Mouse (Mus musculus): ENCODE results near the gene Pkp2. TPM values are rescaled to one million over a fixed set of nuclear protein-coding genes. Genes with fewer than 3 reads are reported as not detected.
"Not testable (repeated sequence)": the region's sequence is repeated elsewhere in the genome, so short reads cannot be mapped to it uniquely, and the experiment has no call there.

Pkp2 gene
- polyA plus RNA-seq, 1 experiment from 2014 or later, result 4.9 TPM

- H3K4me2 ChIP-seq, result no peak overlapping the region
- 88% methylated on average over 22 of the region's 22 CpGs for WGBS (ENCODE audit: insufficient replicate concordance)
- no peak for DNase-seq
- no peak overlapping the region for H3K27ac ChIP-seq
- H3K9me3 ChIP-seq (replicated peaks), result no peaks in the 10 kb centered on the region
- 0 out of 2 replicates have a peak, but pooled peaks cover 2% of the 10 kb centered on the region for H3K4me1 ChIP-seq (replicated peaks)
- H3K9ac ChIP-seq, result no peak overlapping the region
- ATAC-seq (ENCODE audit: low read depth), result no peak
- H3K27me3 ChIP-seq, result no peaks in the 10 kb centered on the region
- no peak overlapping the region for H3K4me3 ChIP-seq (replicated peaks)
- no peaks in the 10 kb centered on the region for H3K36me3 ChIP-seq
Measured at GRCm38 (mm10) chr16:16225828-16226227, 12.7 kb downstream of the Pkp2 start.

- Histone ChIP-seq H3K27me3 (no peaks in the 10 kb centered on the region), H3K36me3 (no peaks in the 10 kb centered on the region), H3K27ac (no peak overlapping the region), H3K9me3 (replicated peaks) (no peaks in the 10 kb centered on the region), H3K4me1 (replicated peaks) (no peaks in the 10 kb centered on the region), H3K4me3 (replicated peaks) (no peak overlapping the region), H3K4me2 (no peak overlapping the region), H3K9ac (no peak overlapping the region)
- DNase-seq (no peak), ATAC-seq (ENCODE audit: low read depth) (no peak)
- 77% methylated on average over 5 of the region's 5 CpGs for WGBS (ENCODE audit: insufficient replicate concordance)
Measured at GRCm38 (mm10) chr16:16230439-16230838, 17.3 kb downstream of the Pkp2 start.

GRCm38 (mm10) chr16:16233919-16234318 is 20.8 kb downstream of the Pkp2 start:
- no peaks in the 10 kb centered on the region for H3K36me3 ChIP-seq
- H3K4me3 ChIP-seq (replicated peaks), result no peak overlapping the region
- no peak overlapping the region for H3K4me2 ChIP-seq
- WGBS (ENCODE audit: insufficient replicate concordance), result 68% methylated on average over 2 of the region's 2 CpGs
- ATAC-seq (ENCODE audit: low read depth) (no peak), DNase-seq (no peak)
- H3K9ac ChIP-seq, result no peak overlapping the region
- no peaks in the 10 kb centered on the region for H3K27me3 ChIP-seq
- no peaks in the 10 kb centered on the region for H3K4me1 ChIP-seq (replicated peaks)
- no peak overlapping the region for H3K27ac ChIP-seq
- H3K9me3 ChIP-seq (replicated peaks), result no peaks in the 10 kb centered on the region

GRCm38 (mm10) chr16:16236681-16237080 is 23.6 kb downstream of the Pkp2 start:
- H3K4me3 ChIP-seq (replicated peaks); H3K4me1 ChIP-seq (replicated peaks); DNase-seq; ATAC-seq (ENCODE audit: low read depth); H3K27me3 ChIP-seq; H3K4me2 ChIP-seq; H3K36me3 ChIP-seq; H3K9me3 ChIP-seq (replicated peaks); H3K27ac ChIP-seq; H3K9ac ChIP-seq: not testable (repeated sequence)
- WGBS (ENCODE audit: insufficient replicate concordance), result 72% methylated on average over 9 of the region's 9 CpGs

- Histone ChIP-seq H3K4me2 (no peak overlapping the region), H3K9ac (no peak overlapping the region), H3K36me3 (no peaks in the 10 kb centered on the region), H3K9me3 (replicated peaks) (no peaks in the 10 kb centered on the region), H3K27me3 (no peaks in the 10 kb centered on the region), H3K27ac (no peak overlapping the region), H3K4me3 (replicated peaks) (no peak overlapping the region), H3K4me1 (replicated peaks) (no peaks in the 10 kb centered on the region)
- DNase-seq (no peak), ATAC-seq (ENCODE audit: low read depth) (no peak)
- 71% methylated on average over 2 of the region's 2 CpGs for WGBS (ENCODE audit: insufficient replicate concordance)
Measured at GRCm38 (mm10) chr16:16238356-16238755, 25.2 kb downstream of the Pkp2 start.

- no peaks in the 10 kb centered on the region for H3K4me1 ChIP-seq (replicated peaks)
- no peaks in the 10 kb centered on the region for H3K36me3 ChIP-seq
- H3K4me3 ChIP-seq (replicated peaks), result no peak overlapping the region
- no peaks in the 10 kb centered on the region for H3K27me3 ChIP-seq
- H3K9me3 ChIP-seq (replicated peaks), result no peaks in the 10 kb centered on the region
- no peak for DNase-seq
- ATAC-seq (ENCODE audit: low read depth), result no peak
- no peak overlapping the region for H3K4me2 ChIP-seq
- 29% methylated on average over 2 of the region's 2 CpGs for WGBS (ENCODE audit: insufficient replicate concordance)
- no peak overlapping the region for H3K27ac ChIP-seq
- no peak overlapping the region for H3K9ac ChIP-seq
Measured at GRCm38 (mm10) chr16:16244711-16245110, 31.6 kb downstream of the Pkp2 start.

- Histone ChIP-seq H3K27me3 (no peaks in the 10 kb centered on the region), H3K4me2 (no peak overlapping the region), H3K36me3 (no peaks in the 10 kb centered on the region), H3K4me3 (replicated peaks) (no peak overlapping the region), H3K27ac (no peak overlapping the region), H3K4me1 (replicated peaks) (no peaks in the 10 kb centered on the region), H3K9ac (no peak overlapping the region), H3K9me3 (replicated peaks) (no peaks in the 10 kb centered on the region)
- DNase-seq, result no peak
- ATAC-seq (ENCODE audit: low read depth), result peak; percentile 31; the same call in 1 of the 2 replicates
- WGBS (ENCODE audit: insufficient replicate concordance), result 18% methylated on average over 2 of the region's 2 CpGs
Measured at GRCm38 (mm10) chr16:16250470-16250869, 37.4 kb downstream of the Pkp2 start.

GRCm38 (mm10) chr16:16253326-16254074 is 40.4 kb downstream of the Pkp2 start:
- DNase-seq (no peak), ATAC-seq (ENCODE audit: low read depth) (no peak)
- no peak overlapping the region for H3K27ac ChIP-seq
- H3K4me2 ChIP-seq, result no peak overlapping the region
- WGBS (ENCODE audit: insufficient replicate concordance), result 63% methylated on average over 4 of the region's 4 CpGs
- no peaks in the 10 kb centered on the region for H3K36me3 ChIP-seq
- H3K4me1 ChIP-seq (replicated peaks), result no peaks in the 10 kb centered on the region
- no peaks in the 10 kb centered on the region for H3K9me3 ChIP-seq (replicated peaks)
- no peaks in the 10 kb centered on the region for H3K27me3 ChIP-seq
- H3K4me3 ChIP-seq (replicated peaks), result no peak overlapping the region
- H3K9ac ChIP-seq, result no peak overlapping the region

- Histone ChIP-seq H3K4me2 (no peak overlapping the region), H3K4me1 (replicated peaks) (no peaks in the 10 kb centered on the region), H3K27ac (no peak overlapping the region), H3K36me3 (no peaks in the 10 kb centered on the region), H3K4me3 (replicated peaks) (no peak overlapping the region), H3K27me3 (no peaks in the 10 kb centered on the region), H3K9ac (no peak overlapping the region), H3K9me3 (replicated peaks) (no peaks in the 10 kb centered on the region)
- 34% methylated on average over 1 of the region's 1 CpGs for WGBS (ENCODE audit: insufficient replicate concordance)
- ATAC-seq (ENCODE audit: low read depth) (no peak), DNase-seq (no peak)
Measured at GRCm38 (mm10) chr16:16255217-16255616, 42.1 kb downstream of the Pkp2 start.

GRCm38 (mm10) chr16:16255874-16256273 is 42.8 kb downstream of the Pkp2 start:
- no peaks in the 10 kb centered on the region for H3K27me3 ChIP-seq
- WGBS (ENCODE audit: insufficient replicate concordance), result 58% methylated on average over 7 of the region's 7 CpGs
- H3K9ac ChIP-seq, result no peak overlapping the region
- H3K36me3 ChIP-seq, result no peaks in the 10 kb centered on the region
- no peak overlapping the region for H3K4me3 ChIP-seq (replicated peaks)
- no peaks in the 10 kb centered on the region for H3K4me1 ChIP-seq (replicated peaks)
- H3K27ac ChIP-seq, result no peak overlapping the region
- ATAC-seq (ENCODE audit: low read depth), result no peak
- DNase-seq, result no peak
- H3K4me2 ChIP-seq, result no peak overlapping the region
- H3K9me3 ChIP-seq (replicated peaks), result no peaks in the 10 kb centered on the region

GRCm38 (mm10) chr16:16256672-16257071 is 43.6 kb downstream of the Pkp2 start:
- WGBS (ENCODE audit: insufficient replicate concordance), result 22% methylated on average over 1 of the region's 1 CpGs
- no peaks in the 10 kb centered on the region for H3K27me3 ChIP-seq
- H3K9me3 ChIP-seq (replicated peaks), result no peaks in the 10 kb centered on the region
- ATAC-seq (ENCODE audit: low read depth) (no peak), DNase-seq (no peak)
- no peak overlapping the region for H3K9ac ChIP-seq
- no peak overlapping the region for H3K4me2 ChIP-seq
- no peaks in the 10 kb centered on the region for H3K4me1 ChIP-seq (replicated peaks)
- no peak overlapping the region for H3K4me3 ChIP-seq (replicated peaks)
- no peak overlapping the region for H3K27ac ChIP-seq
- no peaks in the 10 kb centered on the region for H3K36me3 ChIP-seq

GRCm38 (mm10) chr16:16260882-16261281 is 47.8 kb downstream of the Pkp2 start:
- Histone ChIP-seq H3K4me1 (replicated peaks) (no peaks in the 10 kb centered on the region), H3K9ac (no peak overlapping the region), H3K9me3 (replicated peaks) (no peaks in the 10 kb centered on the region), H3K27me3 (no peaks in the 10 kb centered on the region), H3K4me3 (replicated peaks) (no peak overlapping the region), H3K4me2 (no peak overlapping the region), H3K36me3 (no peaks in the 10 kb centered on the region), H3K27ac (no peak overlapping the region)
- DNase-seq (no peak), ATAC-seq (ENCODE audit: low read depth) (no peak)
- 77% methylated on average over 5 of the region's 5 CpGs for WGBS (ENCODE audit: insufficient replicate concordance)
